Mouse (Mus musculus): ENCODE measurements around the gene Tgfb1i1.

DNA sequence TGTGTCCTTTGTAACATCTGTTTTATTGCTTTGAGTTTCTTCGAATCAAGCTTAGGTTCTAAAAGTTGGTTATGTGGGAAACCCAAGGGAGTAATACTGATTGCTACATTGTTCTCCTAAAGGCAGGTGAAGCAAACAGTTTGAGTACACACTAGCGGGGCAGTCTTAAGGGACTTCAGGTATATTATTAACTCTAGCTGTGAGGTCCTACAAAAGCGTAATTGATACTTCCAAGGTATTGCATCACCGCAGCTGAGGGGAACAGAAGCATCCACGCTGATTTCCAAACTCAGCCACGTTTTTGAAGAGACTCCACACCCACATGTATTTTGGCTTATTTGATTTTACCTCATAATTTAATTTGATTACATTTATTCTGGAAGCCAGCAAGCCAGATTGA, 57.6 kb downstream of the Tgfb1i1 start:
- TF ChIP-seq CTCF (IDR thresholded peaks at IDR 0.05; ENCODE audit: low read depth, low read length) (no peak), POLR2A (IDR thresholded peaks at IDR 0.05; ENCODE audit: extremely low read depth, insufficient read depth, low read length) (no peak)

Data from liver, adult 2 months (tissue).